Mouse (Mus musculus) MEL (cell line): ENCODE measurements around the gene Fgf22.
A peak's percentile ranks its signal among the peaks of the same experiment; 100 is the strongest.

Source experiments
- CHD2 ChIP-seq: IDR thresholded peaks from 2 replicates; pipeline ENCODE4 v1.6.1; 2011; ENCODE audit warnings: low read length, improper control_type of control experiment
- CTCF ChIP-seq, 3 experiments: IDR thresholded peaks in 2 of 3; conservative IDR thresholded peaks in 1 of 3; 2 replicates each; pipeline ENCODE4 v1.5.1; 2011 to 2012; ENCODE audit warnings: low read length in 3 of 3, low read depth in 2 of 3, mild to moderate bottlenecking in 2 of 3, improper control_type of control experiment in 1 of 3, inconsistent platforms in 1 of 3, mixed read lengths in 1 of 3, moderate library complexity in 1 of 3; ENCODE audit not compliant: control insufficient read depth in 1 of 3, insufficient read depth in 1 of 3, poor library complexity in 1 of 3, severe bottlenecking in 1 of 3
- EP300 ChIP-seq, 2 experiments: IDR thresholded peaks; 2 replicates each; pipeline ENCODE4 v1.6.1; 2011; ENCODE audit warnings: improper control_type of control experiment in 2 of 2, low read length in 2 of 2, low read depth in 1 of 2, mild to moderate bottlenecking in 1 of 2
- MYB ChIP-seq: IDR thresholded peaks from 2 replicates; pipeline ENCODE4 v1.6.1; 2011; ENCODE audit warnings: mild to moderate bottlenecking, low read depth, low read length, improper control_type of control experiment
- POLR2A ChIP-seq, 2 experiments: IDR thresholded peaks; 2 replicates each; pipeline ENCODE4 v1.6.1; 2011 to 2012; ENCODE audit warnings: low read length in 2 of 2, mild to moderate bottlenecking in 2 of 2, control low read depth in 1 of 2, improper control_type of control experiment in 1 of 2, low read depth in 1 of 2, moderate library complexity in 1 of 2; ENCODE audit not compliant: control insufficient read depth in 1 of 2, insufficient read depth in 1 of 2, poor library complexity in 1 of 2
- POLR2AphosphoS5 ChIP-seq: IDR thresholded peaks from 2 replicates; pipeline ENCODE4 v1.6.1; 2012; ENCODE audit warnings: low read depth, borderline replicate concordance, mild to moderate bottlenecking, inconsistent platforms, low read length, moderate library complexity, mixed read lengths
- SMC3 ChIP-seq: IDR thresholded peaks from 2 replicates; pipeline ENCODE4 v1.6.1; 2011; ENCODE audit warnings: low read depth, low read length, improper control_type of control experiment

DNA sequence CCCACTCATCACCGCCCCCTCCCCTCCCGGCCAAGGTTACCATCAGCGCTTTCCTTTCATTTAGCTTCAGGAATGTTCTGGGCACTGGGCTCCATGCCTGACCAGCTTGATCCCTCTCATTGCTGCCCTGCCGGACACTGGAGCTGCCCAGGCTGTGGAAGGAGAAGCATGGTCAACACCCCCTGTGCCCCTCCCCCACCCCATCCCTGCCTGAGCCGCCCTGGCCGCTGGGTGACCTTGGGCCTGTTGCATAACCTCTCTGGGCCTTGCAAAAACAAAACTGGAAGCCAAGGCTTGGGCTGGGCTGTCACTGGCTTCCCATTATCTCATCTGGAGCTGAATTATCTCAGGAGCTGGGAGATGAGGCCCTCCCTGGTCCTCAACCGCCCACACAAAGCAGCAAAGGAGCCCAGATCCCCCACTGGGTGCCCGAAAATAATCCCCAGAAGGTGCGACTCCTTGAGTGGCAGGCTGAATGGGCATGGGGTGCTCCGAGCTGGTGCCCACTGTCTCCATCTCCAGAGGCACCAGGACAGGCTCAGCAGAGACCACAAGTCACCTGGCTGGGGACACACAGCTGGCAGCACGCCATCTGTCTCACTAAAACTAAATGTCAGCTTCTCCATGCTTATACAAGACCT is 47.6 kb downstream of the Fgf22 start:
- TF ChIP-seq SMC3 (no peak), CHD2 (no peak), POLR2A (IDR thresholded peaks at IDR 0.05; ENCODE audit: control insufficient read depth in 1 of 2, insufficient read depth in 1 of 2, low read depth in 1 of 2, low read length in 2 of 2, poor library complexity in 1 of 2) (no peak), MYB (0 out of 2 replicates have a peak, but pooled peaks have one; percentile 24), POLR2AphosphoS5 (no peak), EP300 (IDR thresholded peaks at IDR 0.05; ENCODE audit: low read depth in 1 of 2, low read length in 2 of 2) (peak; percentile 56 to 78), CTCF (IDR thresholded peaks at IDR 0.05 in 2 of 3, conservative IDR thresholded peaks at IDR 0.05 in 1 of 3; ENCODE audit: control insufficient read depth in 1 of 3, insufficient read depth in 1 of 3, low read depth in 2 of 3, low read length in 3 of 3, poor library complexity in 1 of 3, severe bottlenecking in 1 of 3) (no peak)
